Mouse (Mus musculus): ENCODE data around the gene Gm42372.
"Not testable (repeated sequence)": the region's sequence is repeated elsewhere in the genome, so short reads cannot be mapped to it uniquely, and the experiment has no call there.

Gm42372 gene

GRCm38 (mm10) chr7:16982859-16983568 is at the start of gene Gm42372:
TSS of gene Gm42372 (plus strand) at chr7:16983086.
- no peak for DNase-seq (ENCODE audit: low spot score)

DNA sequence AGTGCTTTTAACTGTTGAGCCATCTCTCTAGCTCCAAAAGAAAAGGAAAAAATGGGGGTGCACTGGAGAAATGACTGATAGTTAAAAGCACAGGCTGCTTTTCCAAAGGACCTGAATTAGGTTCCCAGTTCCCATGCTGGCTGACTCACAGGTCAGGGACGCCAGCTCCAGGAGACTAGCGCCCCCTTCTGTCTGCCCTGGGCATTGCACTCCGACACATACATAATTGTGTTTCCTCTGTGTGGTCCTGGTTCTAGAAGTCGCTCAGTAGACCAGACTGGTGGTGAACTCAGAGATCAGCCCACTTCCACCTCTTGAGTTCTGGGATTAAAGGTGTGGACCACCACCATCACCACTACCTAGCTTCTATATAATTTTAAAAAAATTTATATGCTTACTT is 45.6 kb upstream of the Gm42372 start:
- no peak for DNase-seq (ENCODE audit: low spot score)

GRCm38 (mm10) chr7:16938117-16938791 is 44.6 kb upstream of the Gm42372 start:
- no peak for DNase-seq (ENCODE audit: low spot score)

DNA sequence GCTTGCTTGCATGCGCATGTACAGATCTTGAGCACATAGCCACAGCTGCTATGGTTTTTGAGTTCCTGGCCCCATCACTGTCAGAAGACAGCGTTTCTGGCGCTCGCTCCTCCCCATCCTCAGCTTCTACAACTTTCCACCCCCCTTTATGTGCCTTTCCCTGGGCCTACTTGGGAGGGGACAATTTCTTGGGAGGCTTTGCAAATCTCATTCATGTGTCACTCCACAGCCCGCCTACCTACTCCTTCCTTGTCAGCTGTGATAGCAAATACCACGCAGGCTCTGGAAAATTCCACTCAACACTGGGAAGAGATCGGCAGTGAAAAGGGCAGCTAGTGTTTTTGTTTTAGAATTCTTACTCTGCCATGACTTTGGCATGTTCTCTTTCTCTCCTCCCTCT is 42.6 kb upstream of the Gm42372 start:
- no peak for DNase-seq (ENCODE audit: low spot score)

DNA sequence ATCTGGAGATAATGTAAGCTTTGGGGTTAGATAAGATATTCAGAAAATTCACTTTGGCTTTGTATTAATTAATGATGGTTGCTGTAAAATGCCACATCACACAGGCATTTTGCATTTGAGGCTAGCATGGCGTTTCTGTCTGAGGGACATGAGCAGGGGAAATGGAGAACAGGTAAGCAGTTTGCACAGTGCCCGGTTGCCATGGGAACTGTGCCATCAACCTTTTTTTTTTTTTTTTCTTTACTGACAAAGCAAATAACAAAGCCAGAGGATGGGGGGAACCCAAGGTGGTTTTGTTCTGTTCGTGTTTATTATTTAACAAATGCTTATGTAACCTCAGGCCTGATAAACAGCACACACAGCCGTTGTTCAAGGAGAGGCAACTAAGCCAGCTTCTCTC is 40.0 kb upstream of the Gm42372 start:
- DNase-seq (ENCODE audit: low spot score): no peak

DNA sequence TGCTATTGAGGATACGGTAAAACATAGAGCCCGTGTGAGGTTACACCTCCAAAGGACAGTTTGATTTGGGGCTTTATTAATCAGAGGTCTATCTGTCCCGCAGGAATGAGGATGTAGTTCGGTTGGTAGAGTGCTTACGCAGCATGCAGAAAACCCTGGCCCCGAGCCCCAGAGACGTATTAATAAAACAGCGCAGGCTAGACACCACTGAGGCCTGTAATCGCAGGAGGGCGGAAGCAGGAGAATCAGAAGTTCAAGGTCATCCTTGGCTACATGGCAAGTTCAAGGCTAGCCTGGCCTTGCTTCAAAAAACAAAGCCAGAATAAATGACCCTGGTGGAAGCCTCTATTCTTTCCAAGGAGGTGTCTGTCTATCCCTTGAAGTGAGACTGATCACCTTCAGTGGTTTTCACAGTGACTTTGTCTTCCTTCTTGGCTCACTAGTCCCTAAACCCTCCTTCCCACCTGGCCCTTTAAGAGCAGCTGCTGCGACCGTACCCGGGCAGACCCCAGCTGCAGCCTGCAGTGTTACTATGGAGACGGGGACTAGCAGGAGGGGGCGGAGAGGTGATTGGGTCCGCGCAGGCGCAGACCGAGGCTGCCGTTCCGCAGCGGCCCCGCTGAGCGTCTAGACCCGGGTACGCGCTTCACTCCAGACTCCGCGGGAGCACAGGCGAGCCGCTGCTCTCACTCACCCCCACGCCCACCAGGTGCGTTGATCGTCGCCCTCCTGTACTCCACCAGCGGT is 38.7 kb upstream of the Gm42372 start, which contains the start of gene Pnmal2:
TSS of gene Pnmal2 (plus strand) at position 622 of the 747 bp plus-strand sequence.
- no peak for DNase-seq (ENCODE audit: low spot score)

- DNase-seq (ENCODE audit: low spot score): no peak
Observed at GRCm38 (mm10) chr7:16944808-16945315, 38.0 kb upstream of the Gm42372 start.

DNA sequence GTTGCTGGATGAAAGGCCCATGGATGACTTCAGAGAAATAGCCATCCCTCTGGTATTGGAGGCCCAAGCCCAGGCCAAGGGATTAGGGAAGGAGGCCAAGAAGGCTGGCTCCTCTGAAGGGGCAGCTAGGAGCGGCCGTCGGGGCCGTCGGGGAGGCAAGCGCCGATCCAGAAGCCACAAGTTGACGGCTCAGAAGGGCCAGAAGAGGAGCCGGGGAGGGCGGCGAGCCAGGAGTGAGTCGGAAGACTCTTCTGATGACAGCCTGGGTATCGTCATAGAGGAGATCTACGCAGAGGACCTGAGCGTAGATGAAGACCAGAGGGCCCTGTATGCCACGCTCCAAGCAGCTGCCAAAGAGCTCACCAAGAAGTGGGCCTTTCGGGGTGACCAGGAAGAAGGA is 37.5 kb upstream of the Gm42372 start:
- DNase-seq (ENCODE audit: low spot score): no peak

GRCm38 (mm10) chr7:16946441-16947348 is 36.2 kb upstream of the Gm42372 start:
- DNase-seq (ENCODE audit: low spot score): no peak

- DNase-seq (ENCODE audit: low spot score): no peak
Observed at GRCm38 (mm10) chr7:16947349-16947895, 35.5 kb upstream of the Gm42372 start.

GRCm38 (mm10) chr7:16947959-16948361 is 34.9 kb upstream of the Gm42372 start:
- DNase-seq (ENCODE audit: low spot score): no peak

- DNase-seq (ENCODE audit: low spot score): no peak
Observed at GRCm38 (mm10) chr7:16948923-16949458, 33.9 kb upstream of the Gm42372 start.

DNA sequence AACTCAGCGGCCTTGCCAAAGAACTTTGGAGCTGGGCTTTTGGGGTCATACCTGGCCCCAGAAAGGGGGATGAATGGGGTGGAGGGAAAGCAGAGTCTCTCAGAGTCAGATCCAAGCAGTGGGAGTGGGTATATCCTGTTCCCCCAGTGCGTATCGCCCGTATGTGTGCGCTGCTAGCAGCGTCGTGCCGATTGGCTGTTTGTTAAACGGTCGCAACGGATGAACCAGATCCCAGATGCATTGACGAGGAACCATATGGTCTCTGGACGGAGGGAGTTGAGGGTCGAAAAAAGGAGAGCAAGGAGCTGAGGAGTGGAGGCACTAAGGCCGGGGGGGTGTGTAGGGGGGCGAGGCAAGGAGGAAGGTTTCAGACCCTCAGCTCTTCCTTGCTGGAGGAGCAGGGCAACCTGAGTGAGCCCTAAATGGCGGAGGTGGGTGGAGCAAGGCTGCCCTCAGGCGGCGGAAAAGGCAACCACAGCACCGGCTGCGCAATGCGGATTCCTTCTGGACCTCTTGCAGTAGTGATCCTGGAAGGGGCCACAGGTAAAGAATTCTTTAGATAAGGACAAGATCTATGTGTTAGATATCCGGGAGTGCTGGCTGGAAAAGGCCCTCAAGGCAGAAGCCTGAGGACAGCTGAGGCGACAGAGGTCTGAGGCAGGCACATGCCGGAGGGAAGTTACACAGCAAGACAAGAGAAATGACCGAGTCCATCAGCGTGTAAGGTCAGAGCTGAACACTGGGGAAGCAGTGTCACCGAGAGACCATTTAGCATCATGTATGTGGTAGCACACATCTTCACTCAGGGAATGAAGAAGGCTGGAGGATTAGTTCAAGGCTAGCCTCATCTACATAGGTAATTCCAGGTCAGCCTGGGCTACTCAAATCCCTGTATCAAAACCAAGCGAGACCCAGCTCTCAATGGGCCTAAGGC is 32.7 kb upstream of the Gm42372 start:
- peak; percentile 39 for DNase-seq (ENCODE audit: low spot score)

DNA sequence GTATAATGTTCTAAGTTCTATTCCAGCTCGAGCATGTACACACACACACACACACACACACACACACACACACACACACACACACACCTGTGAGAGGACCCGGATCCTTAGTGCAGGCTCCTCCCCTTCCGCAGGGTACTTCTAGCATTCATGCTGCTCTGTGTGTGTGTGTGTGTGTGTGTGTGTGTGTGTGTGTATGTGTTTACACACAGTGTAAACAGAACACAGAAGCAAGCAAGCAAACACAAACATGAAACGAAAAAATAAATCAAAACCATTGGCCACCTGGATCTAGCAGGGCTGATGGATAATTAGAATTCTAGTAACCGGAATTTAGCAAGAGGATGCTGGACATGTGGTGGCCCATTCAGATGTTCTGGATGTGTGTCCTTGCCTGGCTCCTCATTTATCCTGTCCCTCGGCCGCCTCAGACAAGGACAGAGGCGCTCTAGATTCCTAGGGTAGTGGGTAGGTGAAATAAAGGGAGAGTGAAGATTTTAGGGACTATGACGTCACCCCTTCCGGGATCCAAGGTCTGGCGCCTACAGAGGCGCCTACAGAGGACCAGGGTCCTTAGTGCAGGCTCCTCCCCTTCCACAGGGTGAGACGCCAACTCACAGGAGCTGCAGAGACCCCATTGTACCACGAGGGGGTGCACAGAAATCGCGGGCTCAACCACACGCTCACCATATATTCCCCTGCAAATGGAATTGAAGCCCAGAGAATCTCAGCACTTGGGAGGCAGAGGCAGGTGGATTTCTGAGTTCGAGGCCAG is 31.8 kb upstream of the Gm42372 start:
- peak; percentile 53 for DNase-seq (ENCODE audit: low spot score)

DNA sequence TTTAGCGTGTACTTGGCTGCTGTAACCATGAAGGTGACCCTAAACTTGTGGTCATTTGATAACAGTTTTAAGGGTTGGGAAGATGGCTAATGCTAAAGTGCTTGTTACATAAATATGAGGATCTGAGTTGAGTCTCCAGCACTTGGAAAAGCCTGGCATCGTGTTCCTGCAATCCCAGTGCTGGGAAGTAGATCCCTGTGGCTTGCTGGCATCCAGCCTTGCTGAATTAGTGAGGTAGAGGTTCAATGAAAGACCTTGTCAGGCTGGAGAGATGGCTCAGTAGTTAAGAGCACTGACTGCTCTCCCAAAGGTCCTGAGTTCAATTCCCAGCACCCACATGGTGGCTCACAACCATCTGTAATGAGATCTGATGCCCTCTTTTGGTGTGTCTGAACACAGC is 29.1 kb upstream of the Gm42372 start:
- not testable (repeated sequence) for DNase-seq (ENCODE audit: low spot score)

DNA sequence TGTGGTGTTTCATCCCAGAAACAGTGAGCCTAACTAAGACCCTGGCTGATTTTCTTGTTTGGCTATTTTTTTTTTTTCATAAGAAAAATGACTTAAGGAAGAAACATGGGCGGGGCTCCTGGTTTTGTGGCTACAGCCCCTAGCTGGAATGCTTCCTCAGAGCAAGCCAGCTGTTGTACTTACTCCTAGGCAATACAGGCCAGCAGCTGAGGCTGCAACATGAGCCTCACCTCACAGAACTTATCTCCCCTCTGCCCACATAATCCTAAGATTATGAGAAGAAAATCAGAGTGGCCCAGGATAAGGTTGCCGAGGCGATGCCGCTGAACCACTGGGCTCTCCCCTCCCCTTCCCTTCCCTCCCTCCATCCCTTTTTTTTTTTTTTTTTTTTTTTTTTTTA is 27.2 kb upstream of the Gm42372 start:
- DNase-seq (ENCODE audit: low spot score): no peak

GRCm38 (mm10) chr7:16956410-16957265 is 26.2 kb upstream of the Gm42372 start:
- no peak for DNase-seq (ENCODE audit: low spot score)

DNA sequence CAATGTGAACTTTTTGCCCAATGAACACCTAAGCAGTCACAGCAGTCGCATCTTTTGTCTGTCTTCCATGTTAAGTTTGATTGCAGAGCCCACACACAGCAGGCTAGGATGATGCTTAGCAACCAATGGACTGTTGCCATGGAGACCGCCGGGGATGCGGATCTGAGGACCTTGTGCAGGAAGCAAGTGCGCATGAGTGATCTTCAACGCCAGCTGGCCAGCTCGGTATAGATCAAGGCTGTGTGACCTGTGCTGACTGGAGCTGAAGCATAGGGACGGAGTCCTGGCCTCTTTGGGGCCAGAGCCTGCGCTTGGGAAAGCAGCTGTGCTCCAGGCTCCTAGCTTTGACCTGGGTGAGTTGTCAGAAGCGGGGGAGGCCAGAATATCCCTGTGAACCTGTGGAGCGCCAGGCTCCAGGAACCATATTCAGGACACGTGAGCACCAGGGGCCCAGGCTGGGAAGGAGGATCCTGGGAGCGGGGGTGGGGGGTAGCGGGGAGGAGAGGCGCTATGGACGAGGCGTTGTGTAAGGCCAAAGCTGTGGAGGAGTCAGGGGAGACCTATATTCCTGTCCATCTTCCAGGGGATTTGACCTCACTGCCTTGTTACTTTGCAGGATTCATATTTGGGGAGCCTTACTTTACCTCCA is 23.2 kb upstream of the Gm42372 start, which contains the start of gene Pnmal1:
TSS of gene Pnmal1 (plus strand) at position 141 of the 649 bp plus-strand sequence.
- DNase-seq (ENCODE audit: low spot score): no peak
